In the genomic region with DNA sequence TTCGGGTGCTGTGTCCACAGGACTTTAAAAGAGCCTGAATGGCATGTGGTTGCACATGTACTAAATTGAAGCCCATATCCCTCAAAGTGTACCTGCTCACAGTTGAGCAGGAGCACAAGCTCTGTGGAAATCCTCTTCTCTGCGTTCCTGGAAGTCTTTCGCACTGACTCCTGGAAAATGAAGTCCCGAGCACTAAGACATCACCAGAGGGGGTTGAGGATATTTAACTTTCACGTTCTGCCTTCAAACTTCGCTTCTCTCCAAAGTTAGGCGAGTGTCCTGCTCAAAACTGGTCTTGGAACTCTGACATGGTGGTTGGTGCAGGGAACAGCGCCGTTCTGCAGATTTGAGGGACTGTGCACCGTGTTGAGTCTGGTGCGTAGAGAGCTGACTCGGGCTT, we compare ENCODE assay signal across 13 mouse cellular contexts. TPM values are rescaled to one million over a fixed set of nuclear protein-coding genes. Genes with fewer than 3 reads are reported as not detected.
DNase-seq lines count a peak whose midpoint lies in the region; ATAC-seq and TF ChIP-seq lines count a peak whose summit lies in the region.
"Had no signal": no experiment of that assay in that cellular context is flagged by ENCODE, and none has a peak within 500 bp of the region (broad histone marks: within the 10 kb centered on the region; RNA-seq: fewer than 3 reads in every experiment).

No protein-coding gene starts in this region.

- no peak overlapping the region for H3K27ac ChIP-seq in heart, embryonic 12.5 days (ENCODE audit: poor library complexity, severe bottlenecking)
- H3K27ac ChIP-seq in layer of hippocampus, adult 2 months: 0 out of 2 replicates have a peak overlapping the region, but pooled peaks have one; percentile 25
- H3K27ac ChIP-seq in ES-E14 (ENCODE audit: insufficient read depth, low read depth, low read length, poor library complexity, severe bottlenecking): no peak overlapping the region
- no peak overlapping the region for H3K27ac ChIP-seq in hindbrain, embryonic 13.5 days
- H3K27ac ChIP-seq: intestine, embryonic 15.5 days had no signal

- no peaks in the 10 kb centered on the region for H3K27me3 ChIP-seq in heart, embryonic 12.5 days (replicated peaks)
- no peaks in the 10 kb centered on the region for H3K27me3 ChIP-seq in hindbrain, embryonic 13.5 days
- H3K27me3 ChIP-seq: intestine, embryonic 15.5 days had no signal

- H3K9me3 ChIP-seq in heart, embryonic 12.5 days (replicated peaks): no peaks in the 10 kb centered on the region
- H3K9me3 ChIP-seq in ES-E14 (ENCODE audit: control insufficient read depth, insufficient read depth, low read depth, low read length): no peaks in the 10 kb centered on the region
- no peaks in the 10 kb centered on the region for H3K9me3 ChIP-seq in hindbrain, embryonic 13.5 days
- H3K9me3 ChIP-seq: intestine, embryonic 15.5 days had no signal

- no peaks in the 10 kb centered on the region for H3K36me3 ChIP-seq in heart, embryonic 12.5 days
- H3K36me3 ChIP-seq in ES-E14 (ENCODE audit: control insufficient read depth, insufficient read depth, low read length, poor library complexity, severe bottlenecking): no peaks in the 10 kb centered on the region
- no peaks in the 10 kb centered on the region for H3K36me3 ChIP-seq in hindbrain, embryonic 13.5 days
- H3K36me3 ChIP-seq: intestine, embryonic 15.5 days had no signal

- peak; percentile 91 for DNase-seq in heart, adult 11 months
- peak in 1 of 2 experiments; percentile 4 for DNase-seq in layer of hippocampus, adult 2 months (ENCODE audit: low spot score in 2 of 2)
- no peak for DNase-seq in layer of hippocampus, adult 9-10 months (ENCODE audit: low spot score)
- no peak for DNase-seq in ES-E14 (ENCODE audit: low read depth, low spot score)
- peak; percentile 14 to 19 for DNase-seq in kidney, postnatal 4 days
- no peak for DNase-seq in embryo, embryonic 10 days (ENCODE audit: low spot score)
- DNase-seq: liver; thymus, postnatal 25 days had no signal

- WGBS in heart, embryonic 12.5 days: 71% methylated on average over 12 of the region's 12 CpGs
- WGBS in hindbrain, embryonic 13.5 days: 81% methylated on average over 12 of the region's 12 CpGs

- ATAC-seq in heart, embryonic 12.5 days (ENCODE audit: insufficient number of reproducible peaks, low FRiP score): no peak
- ATAC-seq in hindbrain, embryonic 13.5 days (ENCODE audit: low FRiP score): no peak
- ATAC-seq: intestine, embryonic 15.5 days had no signal

- H3K9ac ChIP-seq in heart, embryonic 12.5 days: no peak overlapping the region
- H3K9ac ChIP-seq in ES-E14 (ENCODE audit: insufficient read depth, low read depth, low read length, poor library complexity, severe bottlenecking): no peak overlapping the region
- H3K9ac ChIP-seq in hindbrain, embryonic 13.5 days: no peak overlapping the region
- H3K9ac ChIP-seq: intestine, embryonic 15.5 days had no signal

- H3K4me1 ChIP-seq in heart, embryonic 12.5 days (replicated peaks): peaks cover 6% of the 10 kb centered on the region
- H3K4me1 ChIP-seq in ES-E14 (ENCODE audit: control insufficient read depth in 2 of 2, insufficient read depth in 2 of 2, low read length in 2 of 2, poor library complexity in 1 of 2): peaks cover 2% of the 10 kb centered on the region in 2 experiments; a peak in 3 of 4 replicates
- H3K4me1 ChIP-seq in hindbrain, embryonic 13.5 days (replicated peaks): peaks cover 9% of the 10 kb centered on the region

- in situ Hi-C loops in ES-E14 (cut with MboI; ENCODE audit: low sequenced_read_pairs in 2 of 2, unreplicated experiment in 2 of 2): no loop called here

- no peak for TF ChIP-seq CTCF in layer of hippocampus, adult 2 months (conservative IDR thresholded peaks at IDR 0.05)

- no peak overlapping the region for H3K4me2 ChIP-seq in heart, embryonic 12.5 days
- H3K4me2 ChIP-seq in hindbrain, embryonic 13.5 days: no peak overlapping the region
- H3K4me2 ChIP-seq: intestine, embryonic 15.5 days; midbrain, embryonic 11.5 days had no signal

- no peak overlapping the region for H3K4me3 ChIP-seq in heart, embryonic 12.5 days
- peak overlapping the region; percentile 47 for H3K4me3 ChIP-seq in layer of hippocampus, adult 2 months
- H3K4me3 ChIP-seq in ES-E14 (ENCODE audit: insufficient read depth in 1 of 2, low read depth in 1 of 2, low read length in 2 of 2, poor library complexity in 1 of 2, severe bottlenecking in 1 of 2): peak overlapping the region in 1 of 2 experiments; percentile 53; a peak in 2 of 4 replicates
- no peak overlapping the region for H3K4me3 ChIP-seq in hindbrain, embryonic 13.5 days
- H3K4me3 ChIP-seq: intestine, embryonic 15.5 days; myocyte had no signal

TF ChIP-seq in ES-E14, 5 proteins besides CTCF, POLR2A, EP300 and RAD21:
- TF ChIP-seq CHD2 (IDR thresholded peaks at IDR 0.05; ENCODE audit: low read depth, low read length) (no peak), HCFC1 (IDR thresholded peaks at IDR 0.05; ENCODE audit: borderline replicate concordance, insufficient read depth, low read length) (peak; percentile 82)

RNA-seq across cellular contexts. Expression of a gene that starts 3.7 kb away (rescaled TPM):
- polyA plus RNA-seq in heart, embryonic 12.5 days (2016; fragmentation: Nextera tagmentation; extraction: Ambion mirVana): 2.1 TPM in 2 replicates
- 1 to 10 TPM; 3.0 to 4.3 TPM for total RNA-seq in layer of hippocampus, adult 2 months (2021)
- total RNA-seq in ES-E14 (2012; rRNA removed): 3.6 and 3.7 TPM in 2 replicates
- 1.4 and 1.7 TPM in 2 replicates for polyA plus RNA-seq in hindbrain, embryonic 13.5 days (2015; fragmentation: Nextera tagmentation; extraction: Ambion mirVana)

RNA-seq across cellular contexts. Expression of a gene that starts 4.0 kb away (rescaled TPM):
- polyA plus RNA-seq in heart, embryonic 12.5 days (2016; fragmentation: Nextera tagmentation; extraction: Ambion mirVana): 0.31 and 0.56 TPM in 2 replicates
- under 1 TPM; 0.39 to 0.44 TPM for total RNA-seq in layer of hippocampus, adult 2 months (2021)
- 0.89 and 1.1 TPM in 2 replicates for total RNA-seq in ES-E14 (2012; rRNA removed)
- 0.10 TPM in 1 of 2 replicates, not detected in the other for polyA plus RNA-seq in hindbrain, embryonic 13.5 days (2015; fragmentation: Nextera tagmentation; extraction: Ambion mirVana)
- polyA plus RNA-seq: midbrain, embryonic 11.5 days had no signal

RNA-seq across cellular contexts. Expression of a gene that starts 9.4 kb away (rescaled TPM):
- polyA plus RNA-seq in heart, embryonic 12.5 days (2016; fragmentation: Nextera tagmentation; extraction: Ambion mirVana): 1.1 and 1.2 TPM in 2 replicates
- total RNA-seq in layer of hippocampus, adult 2 months (2021): 10 to 100 TPM in 1 of 2 experiments, 1 to 10 TPM in 1; 8.9 to 10.6 TPM
- total RNA-seq in ES-E14 (2012; rRNA removed): 3.8 and 4.8 TPM in 2 replicates
- 4.1 and 4.2 TPM in 2 replicates for polyA plus RNA-seq in hindbrain, embryonic 13.5 days (2015; fragmentation: Nextera tagmentation; extraction: Ambion mirVana)

RNA-seq across cellular contexts. Expression of a gene that starts 14.3 kb away (rescaled TPM):
- 3.0 and 3.9 TPM in 2 replicates for polyA plus RNA-seq in heart, embryonic 12.5 days (2016; fragmentation: Nextera tagmentation; extraction: Ambion mirVana)
- total RNA-seq in layer of hippocampus, adult 2 months (2021): 1 to 10 TPM; 2.5 to 3.5 TPM
- 0.49 and 0.58 TPM in 2 replicates for total RNA-seq in ES-E14 (2012; rRNA removed)
- 8.7 and 9.8 TPM in 2 replicates for polyA plus RNA-seq in hindbrain, embryonic 13.5 days (2015; fragmentation: Nextera tagmentation; extraction: Ambion mirVana)

RNA-seq across cellular contexts. Expression of a gene that starts 51.1 kb away (rescaled TPM):
- 2.7 and 2.8 TPM in 2 replicates for polyA plus RNA-seq in heart, embryonic 12.5 days (2016; fragmentation: Nextera tagmentation; extraction: Ambion mirVana)
- total RNA-seq in layer of hippocampus, adult 2 months (2021): 1 to 10 TPM; 4.6 to 5.6 TPM
- 0.54 and 0.63 TPM in 2 replicates for total RNA-seq in ES-E14 (2012; rRNA removed)
- polyA plus RNA-seq in hindbrain, embryonic 13.5 days (2015; fragmentation: Nextera tagmentation; extraction: Ambion mirVana): 5.4 and 6.8 TPM in 2 replicates

Comparison
In these comparisons a context has a peak if more than half of its experiments do, and no peak if none do; other contexts are left out.
1. DNase-seq: peak in heart, adult 11 months (single experiment) and kidney, postnatal 4 days (2 of 2); none in layer of hippocampus, adult 9-10 months (single experiment), ES-E14 (single experiment) and embryo, embryonic 10 days (single experiment).